Mouse (Mus musculus) heart, postnatal 14 days (tissue): Measurements from ENCODE around the gene Ndufc1. TPM values are rescaled to one million over a fixed set of nuclear protein-coding genes. Genes with fewer than 3 reads are reported as not detected.
"Not testable (repeated sequence)": the region's sequence is repeated elsewhere in the genome, so short reads cannot be mapped to it uniquely, and the experiment has no call there.

Experiments
- DNase-seq, 2 experiments: peaks; one replicate each; pipeline ENCODE4 v3.0.0; 2021 to 2022
- intact Hi-C: fragments of 180-260 bp; cut with DNase I; formaldehyde crosslinking; loops from one replicate; pipeline ENCODE4 v1.15.1; 2025
- total RNA-seq, 2 experiments: library from RNA; stranded (reverse); gene quantifications; 2 replicates each; pipeline ENCODE4 v1.2.3; 2021

Gene Ndufc1
- total RNA-seq, 2 experiments from 2014 or later = 1,427 to 1,430 TPM

- intact Hi-C loops = loop anchor here (1.0 kb wide), 1 partner anchor 21 kb away; no protein-coding TSS in a partner anchor
- DNase-seq = no peak
Observed at GRCm38 (mm10) chr3:51397700-51398299, 11.0 kb downstream of the Ndufc1 start.

DNA sequence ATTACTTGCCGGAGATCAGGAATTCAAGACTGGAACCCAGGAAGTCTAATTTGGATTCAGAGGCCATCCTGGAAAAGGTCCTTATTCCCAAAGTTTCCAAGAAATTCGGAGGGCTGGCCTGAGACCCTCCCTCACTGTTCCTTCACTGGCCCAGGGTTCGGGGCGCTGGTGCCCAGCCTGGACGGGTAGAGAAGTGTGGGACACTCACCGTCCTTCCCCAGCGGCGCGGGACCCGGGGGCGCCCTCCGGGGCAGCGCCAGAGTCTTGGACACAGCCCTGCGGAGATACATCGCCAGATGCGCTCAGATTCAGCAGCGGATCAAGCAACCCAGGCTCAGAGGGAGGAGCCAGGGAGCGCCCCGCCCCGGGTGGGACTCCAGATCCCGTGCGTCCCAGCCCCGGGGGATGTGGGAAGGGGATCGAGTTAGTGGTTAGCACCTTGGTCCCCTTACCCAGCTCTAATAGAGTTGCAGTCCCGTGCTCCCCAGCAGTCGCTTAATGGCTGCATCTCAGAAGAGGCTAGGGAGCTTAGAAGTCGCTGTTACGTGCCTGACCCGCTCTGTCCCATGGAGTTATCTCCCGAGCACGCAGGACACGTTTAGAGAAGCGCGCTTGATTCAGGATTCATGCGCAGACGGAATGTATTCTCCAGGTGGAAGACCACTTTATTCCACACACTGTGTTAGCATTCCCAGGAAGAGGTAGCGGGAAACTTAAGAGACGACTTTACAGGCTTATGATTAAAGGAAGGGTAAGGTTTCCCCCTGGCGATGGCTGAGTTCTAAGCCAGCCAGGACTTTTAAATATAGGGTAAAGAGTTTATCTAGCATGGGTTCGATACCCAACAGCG, 12.3 kb downstream of the Ndufc1 start, which contains the start of gene Mgarp:
Mgarp (minus strand) TSS at position 520 of the 850 bp plus-strand sequence.
- peak; percentile 68 to 75 for DNase-seq
- intact Hi-C loops = loop anchor here (1.0 kb wide), 1 partner anchor 20 kb away; no protein-coding TSS in a partner anchor

DNA sequence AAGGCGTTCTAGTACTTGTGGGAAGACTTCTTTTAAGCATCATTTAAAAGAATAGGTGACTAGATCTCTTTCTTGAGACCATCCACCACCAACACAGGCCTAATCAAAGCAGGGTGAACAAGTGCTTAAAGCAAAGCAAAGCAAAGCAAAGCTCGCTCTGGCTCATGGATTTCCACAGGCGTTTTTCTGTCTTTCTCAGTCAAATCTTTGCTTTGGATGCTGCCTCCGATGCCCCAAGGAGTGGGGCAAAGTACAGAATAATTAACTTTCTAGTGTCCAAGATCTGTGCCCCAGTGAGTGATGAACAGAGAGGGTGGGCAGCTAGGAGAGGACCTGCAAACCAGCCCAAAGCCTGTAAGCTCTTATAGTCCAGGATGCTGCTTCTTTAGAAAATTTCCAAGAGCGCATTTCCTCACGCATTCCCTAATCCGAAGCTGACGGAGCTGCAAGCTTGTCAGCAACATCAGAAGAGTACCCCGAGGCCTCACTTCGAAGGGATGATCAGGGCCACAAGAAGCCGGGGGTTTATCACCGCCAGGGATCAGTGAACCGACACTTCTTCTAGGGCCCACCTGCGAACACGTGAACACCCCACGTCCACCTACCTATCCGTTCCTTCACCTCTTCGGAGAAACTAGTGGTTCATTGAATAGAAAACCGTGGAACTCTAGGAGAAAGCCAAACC, 13.2 kb downstream of the Ndufc1 start:
- intact Hi-C loops = no loop called here
- DNase-seq = no peak

DNA sequence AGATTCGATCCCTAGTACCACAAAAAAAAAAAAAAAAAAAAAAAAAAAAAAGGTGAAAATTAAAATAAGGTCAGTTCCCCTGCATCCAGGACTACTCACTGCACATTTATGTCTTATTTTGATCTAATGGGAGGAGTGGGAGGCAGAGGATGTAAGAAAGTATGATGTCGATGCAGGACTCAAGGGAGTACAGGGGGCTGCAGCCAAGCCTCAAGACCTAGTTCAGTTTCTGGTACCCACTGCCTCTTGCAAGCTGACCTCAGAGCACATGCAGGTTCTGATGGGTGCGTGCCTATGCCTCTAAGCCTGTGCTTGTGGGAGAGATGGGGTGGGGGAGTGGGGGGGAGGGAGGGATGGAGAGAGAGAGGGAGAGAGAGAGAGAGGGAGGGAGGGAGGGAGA, 13.9 kb downstream of the Ndufc1 start:
- intact Hi-C loops = no loop called here
- DNase-seq = no peak

DNA sequence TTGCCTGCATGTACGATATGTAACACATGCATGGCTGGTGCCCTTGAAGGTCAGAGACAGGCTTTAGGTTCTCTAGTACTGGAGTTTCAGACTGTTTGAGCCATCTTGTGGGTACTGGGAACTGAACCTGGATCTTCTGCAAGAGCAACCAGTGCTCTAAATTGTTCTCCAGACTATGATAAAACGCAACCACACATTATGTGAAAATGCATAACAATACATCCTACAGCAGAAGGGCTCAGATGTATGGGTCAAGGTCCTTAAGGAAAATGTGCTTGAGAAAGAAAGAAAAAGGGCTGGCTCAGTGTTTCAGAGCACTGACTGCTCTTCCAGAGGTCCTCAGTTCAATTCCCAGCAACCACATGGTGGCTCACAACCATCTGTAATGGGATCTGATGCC, 15.1 kb downstream of the Ndufc1 start:
- intact Hi-C loops = no loop called here

GRCm38 (mm10) chr3:51393018-51393417, 15.8 kb downstream of the Ndufc1 start:
- DNase-seq, intact Hi-C loops: not testable (repeated sequence)

More for the DNA sequence above, 15.1 kb downstream of the Ndufc1 start:
- DNase-seq = no peak

DNA sequence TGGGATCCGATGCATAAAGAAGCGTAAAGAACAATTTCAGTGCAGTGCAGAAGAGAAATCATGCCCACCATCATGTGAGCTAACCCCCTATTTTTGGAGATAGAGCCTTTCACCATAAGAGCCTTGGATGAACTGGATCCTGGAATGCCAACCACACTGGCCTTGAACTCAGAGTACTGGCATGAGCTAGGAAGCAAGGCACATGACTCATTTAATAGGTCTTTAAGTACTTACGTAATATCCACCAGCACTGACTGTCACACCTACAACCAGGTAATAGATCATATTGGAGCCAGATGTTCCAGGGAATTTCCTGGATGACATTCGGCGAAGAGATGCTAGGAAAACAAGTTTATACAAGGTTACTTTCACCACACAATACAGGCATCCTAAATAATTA, 17.2 kb downstream of the Ndufc1 start:
- intact Hi-C loops = no loop called here

DNA sequence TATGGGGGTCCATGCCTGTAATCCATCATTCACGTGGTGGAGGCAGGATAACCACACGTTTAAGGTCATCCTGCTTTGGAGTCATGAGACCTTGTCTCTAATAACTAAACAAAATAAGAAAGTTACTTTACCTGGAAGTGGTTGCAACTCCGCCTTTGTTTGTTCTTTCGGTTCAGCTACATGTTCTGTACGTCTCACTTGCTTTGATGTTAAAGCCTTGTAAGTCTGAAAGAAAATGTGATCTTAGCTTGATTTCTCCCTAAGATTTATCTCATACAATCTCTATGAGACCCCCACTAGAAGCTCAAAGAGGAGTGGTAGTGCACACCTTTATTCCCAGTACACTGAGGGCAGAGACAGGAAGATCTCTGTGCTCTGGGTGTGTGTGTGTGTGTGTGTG, 17.7 kb downstream of the Ndufc1 start:
- intact Hi-C loops = no loop called here
- no peak for DNase-seq

More for the DNA sequence above, 17.2 kb downstream of the Ndufc1 start:
- DNase-seq = no peak

DNA sequence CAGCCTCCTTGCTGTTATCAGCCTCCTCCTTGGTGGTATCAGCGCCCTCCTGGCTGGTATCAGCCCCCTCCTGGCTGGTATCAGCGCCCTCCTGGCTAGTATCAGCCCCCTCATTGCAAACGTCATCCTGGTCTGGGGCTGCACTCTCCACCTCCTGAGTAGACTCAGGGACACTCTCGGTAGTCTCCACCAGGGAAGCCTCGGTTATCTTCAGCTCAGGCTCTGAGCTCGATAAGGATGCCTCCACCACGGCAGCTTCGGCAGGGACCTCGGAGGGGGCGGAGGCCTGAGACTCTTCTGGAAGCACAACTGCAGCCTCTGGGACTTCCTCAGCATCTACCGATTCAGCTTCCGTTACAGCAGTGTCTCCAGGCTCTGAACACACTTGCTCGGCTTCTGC, 19.9 kb downstream of the Ndufc1 start:
- no peak for DNase-seq
- intact Hi-C loops = no loop called here

- DNase-seq = no peak
- intact Hi-C loops = no loop called here
Observed at GRCm38 (mm10) chr3:51387868-51388381, 20.9 kb downstream of the Ndufc1 start.

DNA sequence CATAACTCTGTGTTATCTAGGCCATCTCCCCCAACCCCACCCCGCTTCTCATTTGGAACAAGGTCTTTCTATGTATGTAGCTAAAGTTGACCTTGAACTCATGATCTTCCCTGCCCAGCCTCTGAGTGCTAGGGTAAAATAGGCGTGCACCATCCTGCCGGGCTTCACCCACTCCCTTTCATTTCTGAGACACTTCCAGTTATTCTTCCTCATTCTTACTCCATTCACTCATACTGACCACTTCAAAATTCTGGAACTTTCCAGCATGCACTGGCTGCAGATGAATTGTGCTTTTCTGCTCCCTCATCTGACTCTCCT, 21.7 kb downstream of the Ndufc1 start:
- intact Hi-C loops = no loop called here
- DNase-seq = no peak

DNA sequence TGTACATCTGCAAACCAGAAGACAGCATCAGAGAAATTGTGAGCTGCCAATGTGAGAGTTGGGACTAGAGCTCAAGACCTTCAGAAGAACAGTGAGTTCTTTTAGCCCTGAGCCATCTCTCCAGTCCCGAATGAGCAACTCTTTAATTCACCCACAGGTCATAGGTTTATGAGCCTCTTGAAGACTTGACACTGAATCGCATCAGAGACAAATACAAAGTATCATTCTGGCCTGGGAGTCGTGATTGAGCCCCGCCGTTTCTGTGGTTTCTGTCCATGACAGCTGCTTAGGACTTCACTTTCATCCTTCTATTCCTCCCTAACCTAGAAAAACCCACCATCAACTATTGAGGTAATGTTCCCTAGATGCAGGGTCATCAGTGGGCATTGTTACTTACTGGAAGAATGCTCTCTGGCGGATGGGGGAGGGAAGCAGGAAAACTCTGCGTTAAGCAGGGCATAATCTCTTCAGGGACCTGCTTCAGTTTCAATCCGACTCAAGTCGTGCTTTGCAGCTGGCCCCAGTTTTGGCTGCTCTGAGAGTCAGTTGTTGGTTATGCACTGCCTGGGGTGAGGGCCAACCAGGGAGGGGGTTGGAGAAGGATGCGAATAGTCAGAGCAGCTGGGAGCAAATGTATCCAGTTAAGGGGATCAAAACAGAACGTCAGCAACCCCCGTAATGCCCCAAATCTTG, 22.2 kb downstream of the Ndufc1 start:
- peak; percentile 48 to 57 for DNase-seq
- intact Hi-C loops = no loop called here

DNA sequence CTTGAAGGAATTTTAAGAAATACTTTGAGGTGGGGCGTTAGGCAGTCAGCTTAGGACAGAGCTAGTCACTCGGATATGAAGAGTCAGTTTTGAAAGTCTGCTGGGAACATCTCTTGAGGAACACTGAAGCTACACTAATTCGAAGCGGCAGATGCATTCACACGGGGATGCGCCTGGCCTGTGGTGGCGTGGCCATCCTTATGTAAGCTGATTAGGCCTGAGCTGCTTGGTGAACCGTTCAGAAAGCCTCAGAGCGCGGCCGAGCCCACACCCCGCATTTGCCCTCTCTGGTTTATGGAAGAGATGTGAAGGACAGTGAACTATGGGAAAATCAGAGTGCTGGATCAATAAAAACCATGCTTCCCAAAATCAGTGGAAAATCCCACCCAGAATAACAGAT, 25.4 kb downstream of the Ndufc1 start:
- intact Hi-C loops = no loop called here
- no peak for DNase-seq

DNA sequence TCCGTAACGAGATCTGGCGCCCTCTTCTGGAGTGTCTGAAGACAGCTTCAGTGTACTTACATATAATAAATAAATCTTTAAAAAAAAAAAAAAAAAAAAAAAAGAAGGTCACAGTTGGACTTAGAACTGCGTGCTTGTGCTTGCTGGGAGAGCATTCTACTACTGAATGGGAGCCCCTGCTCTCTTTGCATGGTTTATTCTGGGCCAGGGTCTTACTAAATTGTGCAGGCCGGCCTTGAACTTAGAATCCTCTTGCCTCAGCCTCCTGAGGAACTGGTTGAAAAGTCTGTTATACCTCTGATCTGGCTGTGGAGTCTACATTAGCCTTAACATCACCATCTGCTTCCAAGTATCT, 28.2 kb downstream of the Ndufc1 start:
- DNase-seq = no peak
- intact Hi-C loops = no loop called here

- DNase-seq = no peak
Observed at GRCm38 (mm10) chr3:51379786-51380659, 28.8 kb downstream of the Ndufc1 start.

DNA sequence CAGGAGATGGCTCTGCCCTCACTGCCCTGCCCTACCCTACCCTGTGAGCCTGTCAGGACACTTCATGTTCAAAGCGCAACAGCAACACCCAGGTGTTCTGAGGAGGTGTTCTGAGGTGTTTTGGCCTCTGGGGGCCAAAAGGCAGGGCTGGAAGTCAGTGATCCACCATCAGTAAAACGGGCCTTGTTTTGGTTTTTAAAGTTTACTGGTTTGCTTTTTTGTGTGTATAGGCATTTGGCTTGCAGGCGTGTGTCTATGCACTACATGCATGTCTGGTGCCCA, 30.2 kb downstream of the Ndufc1 start:
- no peak for DNase-seq
- intact Hi-C loops = loop anchor here (5.0 kb wide), 1 partner anchor 34 kb away; no protein-coding TSS in a partner anchor

More at GRCm38 (mm10) chr3:51379786-51380659, 28.8 kb downstream of the Ndufc1 start:
- intact Hi-C loops = loop anchor here (5.0 kb wide), 1 partner anchor 32 kb away; no protein-coding TSS in a partner anchor

- intact Hi-C loops = loop anchor here (5.0 kb wide), 1 partner anchor 34 kb away; no protein-coding TSS in a partner anchor
- no peak for DNase-seq
Observed at GRCm38 (mm10) chr3:51377878-51378664, 30.7 kb downstream of the Ndufc1 start.
